20 mouse cellular contexts compared by ENCODE assay signal in genomic region chr17:10521282-10521681, GRCm38 (mm10).
DNase-seq lines count a peak whose midpoint lies in the region; ATAC-seq lines count a peak whose summit lies in the region.
"Had no signal": no experiment of that assay in that cellular context is flagged by ENCODE, and none has a peak within 500 bp of the region (broad histone marks: within the 10 kb centered on the region; RNA-seq: fewer than 3 reads in every experiment).

No protein-coding gene starts in this region.

- DNase-seq in cerebellum, postnatal 25 days: peak; percentile 28 to 35
- peak; percentile 20 for DNase-seq in brain, adult 2 months (ENCODE audit: low read depth, low spot score)
- no peak for DNase-seq in adrenal gland, postnatal 25 days
- DNase-seq: adrenal gland, adult 2 months; adrenal gland, postnatal 10 days; adrenal gland, postnatal 36 days; cerebellum, adult 11-12 months; cerebellum, adult 9-11 months; cerebellum, postnatal 36 days; embryo, embryonic 11 days had no signal

- no peak for ATAC-seq in cerebellum, adult (ENCODE audit: insufficient number of reproducible peaks, low FRiP score, low TSS enrichment)
- no peak for ATAC-seq in megakaryocyte, adult 5-6 weeks (ENCODE audit: poor library complexity, severe bottlenecking)
- ATAC-seq: forebrain, embryonic 14.5 days; forebrain, embryonic 16.5 days had no signal

- H3K4me3 ChIP-seq in megakaryocyte, embryonic 14.5 days (replicated peaks): peak overlapping the region; percentile 38
- H3K4me3 ChIP-seq: embryonic facial prominence, embryonic 13.5 days; embryonic facial prominence, embryonic 15.5 days; erythroblast, embryonic 14.5 days; forebrain, embryonic 10.5 days; forebrain, embryonic 12.5 days had no signal

- no peaks in the 10 kb centered on the region for H3K36me3 ChIP-seq in megakaryocyte, embryonic 14.5 days (replicated peaks; ENCODE audit: low read length)
- H3K36me3 ChIP-seq: embryonic facial prominence, embryonic 13.5 days; embryonic facial prominence, embryonic 15.5 days; forebrain, embryonic 10.5 days; forebrain, embryonic 12.5 days had no signal

- H3K4me1 ChIP-seq in megakaryocyte, embryonic 14.5 days: no peaks in the 10 kb centered on the region

- H3K27me3 ChIP-seq in megakaryocyte, embryonic 14.5 days (replicated peaks): peaks cover 2% of the 10 kb centered on the region
- H3K27me3 ChIP-seq: embryonic facial prominence, embryonic 13.5 days; embryonic facial prominence, embryonic 15.5 days had no signal

- no peaks in the 10 kb centered on the region for H3K9me3 ChIP-seq in megakaryocyte, embryonic 14.5 days
- H3K9me3 ChIP-seq: embryonic facial prominence, embryonic 13.5 days; embryonic facial prominence, embryonic 15.5 days; forebrain, embryonic 10.5 days; forebrain, embryonic 12.5 days had no signal
